Mouse (Mus musculus): ENCODE results near the gene Olfr972. TPM values are rescaled to one million over a fixed set of nuclear protein-coding genes. Genes with fewer than 3 reads are reported as not detected.

The Olfr972 gene
- polyA plus RNA-seq (2017; shearing (Covaris generic)): not detected

GRCm38 (mm10) chr9:39866122-39866521, at the start of gene Olfr972:
Olfr972 (plus strand) TSS chr9:39866422.

GRCm38 (mm10) chr9:39836576-39836975, 29.6 kb upstream of the Olfr972 start, which contains the start of gene Olfr971:
Olfr971 (plus strand) TSS chr9:39836876.

GRCm38 (mm10) chr9:39907036-39907435, 40.8 kb downstream of the Olfr972 start, which contains the start of gene Olfr229:
Olfr229 (plus strand) TSS chr9:39907336.

Other genes with a start within 250 kb of the Olfr972 start
- not detected for gene Olfr960, start 245.0 kb upstream of the Olfr972 start, polyA plus RNA-seq (2017; shearing (Covaris generic))
- gene Olfr961, start 221.3 kb upstream of the Olfr972 start, polyA plus RNA-seq (2017; shearing (Covaris generic)): 0.51 TPM
- gene Olfr963, start 199.2 kb upstream of the Olfr972 start, polyA plus RNA-seq (2017; shearing (Covaris generic)): not detected
- not detected for gene Olfr149, start 159.3 kb upstream of the Olfr972 start, polyA plus RNA-seq (2017; shearing (Covaris generic))
- gene Olfr965, start 155.1 kb upstream of the Olfr972 start, polyA plus RNA-seq (2017; shearing (Covaris generic)): not detected
- gene Olfr150, start 135.4 kb upstream of the Olfr972 start, polyA plus RNA-seq (2017; shearing (Covaris generic)): 0.52 TPM
- not detected for gene Olfr967, start 120.2 kb upstream of the Olfr972 start, polyA plus RNA-seq (2017; shearing (Covaris generic))
- not detected for gene Olfr968, start 83.2 kb upstream of the Olfr972 start, polyA plus RNA-seq (2017; shearing (Covaris generic))
- gene Olfr969, start 75.5 kb upstream of the Olfr972 start, polyA plus RNA-seq (2017; shearing (Covaris generic)): 0.55 TPM
- gene Olfr970, start 57.6 kb upstream of the Olfr972 start, polyA plus RNA-seq (2017; shearing (Covaris generic)): not detected
- gene Olfr971, start 29.5 kb upstream of the Olfr972 start, polyA plus RNA-seq (2017; shearing (Covaris generic)): not detected
- not detected for gene Olfr229, start 40.9 kb downstream of the Olfr972 start, polyA plus RNA-seq (2017; shearing (Covaris generic))
- 0.24 TPM for gene Olfr974, start 71.1 kb downstream of the Olfr972 start, polyA plus RNA-seq (2017; shearing (Covaris generic))
- not detected for gene Olfr975, start 85.6 kb downstream of the Olfr972 start, polyA plus RNA-seq (2017; shearing (Covaris generic))
- not detected for gene Olfr976, start 94.7 kb downstream of the Olfr972 start, polyA plus RNA-seq (2017; shearing (Covaris generic))
- 0.49 TPM for gene Olfr978, start 125.7 kb downstream of the Olfr972 start, polyA plus RNA-seq (2017; shearing (Covaris generic))
- gene Olfr979, start 137.0 kb downstream of the Olfr972 start, polyA plus RNA-seq (2017; shearing (Covaris generic)): not detected
- gene Olfr980, start 143.2 kb downstream of the Olfr972 start, polyA plus RNA-seq (2017; shearing (Covaris generic)): 0.12 TPM
- not detected for gene Olfr981, start 155.0 kb downstream of the Olfr972 start, polyA plus RNA-seq (2017; shearing (Covaris generic))
- gene Olfr982, start 207.4 kb downstream of the Olfr972 start, polyA plus RNA-seq (2017; shearing (Covaris generic)): 0.55 TPM
- not detected for gene Olfr983, start 227.2 kb downstream of the Olfr972 start, polyA plus RNA-seq (2017; shearing (Covaris generic))
- gene Olfr984, start 247.8 kb downstream of the Olfr972 start, polyA plus RNA-seq (2017; shearing (Covaris generic)): not detected